Mouse (Mus musculus) large intestine, adult 2 months (tissue): Measurements from ENCODE around the gene Arhgap45. TPM values are rescaled to one million over a fixed set of nuclear protein-coding genes. Genes with fewer than 3 reads are reported as not detected.
A peak's percentile ranks its signal among the peaks of the same experiment; 100 is the strongest.

ENCODE experiments used
- DNase-seq: peaks from one replicate; pipeline ENCODE4 v3.0.0-alpha.2; 2012; ENCODE audit warnings: low read depth, low spot score
- WGBS: fragments of 180-500 bp; shearing (Covaris S2); methylation state at CpG from one replicate; pipeline ENCODE4 v1.1.7; 2018; 5-methylcytosine and 5-hydroxymethylcytosine counted together
- polyA plus RNA-seq: library from polyadenylated mRNA; depleted of rRNA; stranded (reverse); fragments of >200 nt; gene quantifications from 2 replicates; pipeline ENCODE4 v1.2.3, GENCODE M21; 2012

The Arhgap45 gene
- polyA plus RNA-seq, 1 experiment: 33.5 TPM

- DNase-seq: no peak
- 2% methylated on average over 35 of the region's 35 CpGs for WGBS
These were observed 30.9 kb upstream of the Arhgap45 start for GRCm38 (mm10) chr10:79985334-79986231.

GRCm38 (mm10) chr10:79986232-79986878, 30.1 kb upstream of the Arhgap45 start:
- 12% methylated on average over 6 of the region's 6 CpGs for WGBS
- no peak for DNase-seq

- DNase-seq: no peak
These were observed 29.5 kb upstream of the Arhgap45 start for GRCm38 (mm10) chr10:79986963-79987362.

GRCm38 (mm10) chr10:79987771-79988505, 28.5 kb upstream of the Arhgap45 start:
- 25% methylated on average over 27 of the region's 27 CpGs for WGBS
- DNase-seq: no peak

More at GRCm38 (mm10) chr10:79986963-79987362, 29.5 kb upstream of the Arhgap45 start:
- WGBS: under 1% methylated on average over 11 of the region's 11 CpGs

- DNase-seq: no peak
- under 1% methylated on average over 59 of the region's 59 CpGs for WGBS
These were observed 27.8 kb upstream of the Arhgap45 start, which contains the start of gene Cnn2 for GRCm38 (mm10) chr10:79988506-79989271. TSS of gene Cnn2 (plus strand) at chr10:79988584.

GRCm38 (mm10) chr10:79989272-79989786, 27.1 kb upstream of the Arhgap45 start:
- 14% methylated on average over 8 of the region's 8 CpGs for WGBS
- no peak for DNase-seq

- DNase-seq: no peak
These were observed 26.6 kb upstream of the Arhgap45 start for GRCm38 (mm10) chr10:79989870-79990269.

GRCm38 (mm10) chr10:79991099-79991498, 25.4 kb upstream of the Arhgap45 start:
- WGBS: 63% methylated on average over 12 of the region's 12 CpGs
- DNase-seq: no peak

More at GRCm38 (mm10) chr10:79989870-79990269, 26.6 kb upstream of the Arhgap45 start:
- WGBS: 61% methylated on average over 15 of the region's 15 CpGs

- WGBS: 92% methylated on average over 6 of the region's 6 CpGs
These were observed 24.9 kb upstream of the Arhgap45 start for GRCm38 (mm10) chr10:79991548-79991947.

GRCm38 (mm10) chr10:79994397-79995115, 21.9 kb upstream of the Arhgap45 start:
- DNase-seq: no peak
- WGBS: 45% methylated on average over 16 of the region's 16 CpGs

More at GRCm38 (mm10) chr10:79991548-79991947, 24.9 kb upstream of the Arhgap45 start:
- DNase-seq: no peak

- WGBS: 69% methylated on average over 1 of the region's 1 CpGs
- DNase-seq: no peak
These were observed 20.8 kb upstream of the Arhgap45 start for GRCm38 (mm10) chr10:79995636-79996035.

- peak; percentile 92 for DNase-seq
- under 1% methylated on average over 34 of the region's 34 CpGs for WGBS
These were observed 20.0 kb upstream of the Arhgap45 start, which contains the start of gene Abca7 for GRCm38 (mm10) chr10:79996272-79997033. TSS of gene Abca7 (plus strand) at chr10:79996494.

GRCm38 (mm10) chr10:79997034-79997760, 19.3 kb upstream of the Arhgap45 start:
- no peak for DNase-seq
- WGBS: under 1% methylated on average over 35 of the region's 35 CpGs

- DNase-seq: no peak
- WGBS: 24% methylated on average over 15 of the region's 15 CpGs
These were observed 18.6 kb upstream of the Arhgap45 start for GRCm38 (mm10) chr10:79997819-79998218.

- 84% methylated on average over 9 of the region's 9 CpGs for WGBS
- DNase-seq: no peak
These were observed 14.5 kb upstream of the Arhgap45 start for GRCm38 (mm10) chr10:80001945-80002344.

GRCm38 (mm10) chr10:80002829-80003228, 13.6 kb upstream of the Arhgap45 start:
- WGBS: 83% methylated on average over 21 of the region's 21 CpGs
- DNase-seq: no peak
